Mouse (Mus musculus) urinary bladder, postnatal 25 days (tissue): Measurements from ENCODE around the gene Marcksl1.

Experiments used
- DNase-seq: peaks from one replicate; pipeline ENCODE4 v3.0.0; 2022; ENCODE audit warnings: low spot score

Marcksl1 gene

GRCm38 (mm10) chr4:129557256-129557808 lies 44.0 kb downstream of the Marcksl1 start:
- DNase-seq: no peak

- DNase-seq: no peak
These were observed 45.1 kb downstream of the Marcksl1 start for GRCm38 (mm10) chr4:129558321-129558955.

- DNase-seq: no peak
These were observed 47.8 kb downstream of the Marcksl1 start for GRCm38 (mm10) chr4:129561184-129561583.

GRCm38 (mm10) chr4:129563718-129564117 lies 50.3 kb downstream of the Marcksl1 start:
- DNase-seq: no peak

- no peak for DNase-seq
These were observed 51.8 kb downstream of the Marcksl1 start for GRCm38 (mm10) chr4:129565139-129565538.
